13 mouse cellular contexts compared by ENCODE assay signal in genomic region chr4:128755900-128756299, GRCm38 (mm10). TPM values are rescaled to one million over a fixed set of nuclear protein-coding genes. Genes with fewer than 3 reads are reported as not detected.
DNase-seq lines count a peak whose midpoint lies in the region; ATAC-seq lines count a peak whose summit lies in the region.
"Had no signal": no experiment of that assay in that cellular context is flagged by ENCODE, and none has a peak within 500 bp of the region (broad histone marks: within the 10 kb centered on the region; RNA-seq: fewer than 3 reads in every experiment).

No protein-coding gene starts in this region.

- no peak overlapping the region for H3K9ac ChIP-seq in intestine, embryonic 14.5 days (ENCODE audit: low read length)
- H3K9ac ChIP-seq in intestine, embryonic 16.5 days (ENCODE audit: low read depth, low read length), result no peak overlapping the region
- H3K9ac ChIP-seq in hindbrain, embryonic 12.5 days, result no peak overlapping the region
- H3K9ac ChIP-seq in midbrain, embryonic 14.5 days (replicated peaks; ENCODE audit: low read length), result no peak overlapping the region
- H3K9ac ChIP-seq: heart, embryonic 12.5 days; liver, embryonic 15.5 days had no signal

- H3K4me3 ChIP-seq in intestine, embryonic 14.5 days (ENCODE audit: low read depth, low read length), result no peak overlapping the region
- H3K4me3 ChIP-seq in intestine, embryonic 16.5 days (ENCODE audit: low read length), result no peak overlapping the region
- H3K4me3 ChIP-seq in forebrain, embryonic 10.5 days, result no peak overlapping the region
- no peak overlapping the region for H3K4me3 ChIP-seq in hindbrain, embryonic 12.5 days
- no peak overlapping the region for H3K4me3 ChIP-seq in midbrain, embryonic 14.5 days (replicated peaks; ENCODE audit: low read depth, low read length)
- H3K4me3 ChIP-seq: heart, embryonic 12.5 days; left cerebral cortex, adult 2 months; liver, embryonic 15.5 days had no signal

- H3K36me3 ChIP-seq in intestine, embryonic 14.5 days (ENCODE audit: control insufficient read depth, insufficient read depth, low read length), result peaks cover 41% of the 10 kb centered on the region
- H3K36me3 ChIP-seq in intestine, embryonic 16.5 days (ENCODE audit: control insufficient read depth, insufficient read depth, low read length), result peaks cover 23% of the 10 kb centered on the region
- H3K36me3 ChIP-seq in forebrain, embryonic 10.5 days (replicated peaks), result peaks cover 51% of the 10 kb centered on the region
- H3K36me3 ChIP-seq in hindbrain, embryonic 12.5 days, result peaks cover 36% of the 10 kb centered on the region
- H3K36me3 ChIP-seq in midbrain, embryonic 14.5 days (ENCODE audit: control insufficient read depth, insufficient read depth, low read length), result peaks cover 43% of the 10 kb centered on the region

- no peak overlapping the region for H3K27ac ChIP-seq in intestine, embryonic 14.5 days (ENCODE audit: low read depth)
- H3K27ac ChIP-seq in intestine, embryonic 16.5 days (ENCODE audit: low read length), result no peak overlapping the region
- H3K27ac ChIP-seq in forebrain, embryonic 10.5 days, result peak overlapping the region; percentile 56; the same call in 1 of the 2 replicates
- H3K27ac ChIP-seq in hindbrain, embryonic 12.5 days, result peak overlapping the region; percentile 41; the same call in 1 of the 2 replicates
- peak overlapping the region; percentile 53 for H3K27ac ChIP-seq in midbrain, embryonic 14.5 days (replicated peaks; ENCODE audit: low read depth, low read length)
- H3K27ac ChIP-seq: kidney, postnatal 0 days; left cerebral cortex, adult 2 months; liver, embryonic 15.5 days; stomach, postnatal 0 days had no signal

- no peak overlapping the region for H3K4me2 ChIP-seq in intestine, embryonic 14.5 days (ENCODE audit: low read length)
- no peak overlapping the region for H3K4me2 ChIP-seq in intestine, embryonic 16.5 days (ENCODE audit: low read depth, low read length)
- no peak overlapping the region for H3K4me2 ChIP-seq in hindbrain, embryonic 12.5 days (replicated peaks)
- no peak overlapping the region for H3K4me2 ChIP-seq in midbrain, embryonic 14.5 days (ENCODE audit: low read length)
- H3K4me2 ChIP-seq: heart, embryonic 12.5 days; liver, embryonic 15.5 days had no signal

- DNase-seq in intestine, embryonic 14.5 days (ENCODE audit: low spot score), result no peak
- DNase-seq in forebrain, embryonic 10.5 days (ENCODE audit: extremely low spot score, low spot score), result no peak
- no peak for DNase-seq in midbrain, embryonic 14.5 days
- DNase-seq in gastrocnemius, adult 18-20 months (ENCODE audit: low spot score), result no peak
- no peak for DNase-seq in frontal cortex, postnatal 14 days (ENCODE audit: low spot score in 2 of 2)

- no peaks in the 10 kb centered on the region for H3K4me1 ChIP-seq in intestine, embryonic 14.5 days (replicated peaks; ENCODE audit: control insufficient read depth, insufficient read depth, low read length)
- peaks cover 3% of the 10 kb centered on the region; the same call in 1 of the 2 replicates for H3K4me1 ChIP-seq in intestine, embryonic 16.5 days (ENCODE audit: control insufficient read depth, insufficient read depth, low read length)
- peaks cover 22% of the 10 kb centered on the region for H3K4me1 ChIP-seq in forebrain, embryonic 10.5 days
- H3K4me1 ChIP-seq in hindbrain, embryonic 12.5 days, result 0 out of 2 replicates have a peak, but pooled peaks cover 3% of the 10 kb centered on the region
- H3K4me1 ChIP-seq in midbrain, embryonic 14.5 days (ENCODE audit: control insufficient read depth, insufficient read depth, low read length), result no peaks in the 10 kb centered on the region

- no peaks in the 10 kb centered on the region for H3K9me3 ChIP-seq in intestine, embryonic 14.5 days (ENCODE audit: control insufficient read depth, low read length)
- no peaks in the 10 kb centered on the region for H3K9me3 ChIP-seq in intestine, embryonic 16.5 days (ENCODE audit: control insufficient read depth, low read length)
- H3K9me3 ChIP-seq in forebrain, embryonic 10.5 days, result no peaks in the 10 kb centered on the region
- H3K9me3 ChIP-seq in hindbrain, embryonic 12.5 days (replicated peaks), result no peaks in the 10 kb centered on the region
- no peaks in the 10 kb centered on the region for H3K9me3 ChIP-seq in midbrain, embryonic 14.5 days (ENCODE audit: control insufficient read depth, low read length)
- H3K9me3 ChIP-seq: heart, embryonic 12.5 days; liver, embryonic 15.5 days had no signal

- H3K27me3 ChIP-seq in intestine, embryonic 14.5 days (replicated peaks; ENCODE audit: control insufficient read depth, insufficient read depth, low read length), result no peaks in the 10 kb centered on the region
- no peaks in the 10 kb centered on the region for H3K27me3 ChIP-seq in intestine, embryonic 16.5 days (replicated peaks; ENCODE audit: control insufficient read depth, insufficient read depth, low read length)
- no peaks in the 10 kb centered on the region for H3K27me3 ChIP-seq in forebrain, embryonic 10.5 days (ENCODE audit: poor library complexity, severe bottlenecking)
- no peaks in the 10 kb centered on the region for H3K27me3 ChIP-seq in hindbrain, embryonic 12.5 days
- H3K27me3 ChIP-seq in midbrain, embryonic 14.5 days (ENCODE audit: control insufficient read depth, insufficient read depth, low read length), result no peaks in the 10 kb centered on the region
- H3K27me3 ChIP-seq: heart, embryonic 12.5 days; liver, embryonic 15.5 days had no signal

- WGBS in intestine, embryonic 14.5 days, result 76% methylated on average over 7 of the region's 7 CpGs
- WGBS in intestine, embryonic 16.5 days, result 73% methylated on average over 7 of the region's 7 CpGs
- WGBS in forebrain, embryonic 10.5 days, result 84% methylated on average over 7 of the region's 7 CpGs
- 78% methylated on average over 7 of the region's 7 CpGs for WGBS in hindbrain, embryonic 12.5 days
- WGBS in midbrain, embryonic 14.5 days, result 75% methylated on average over 7 of the region's 7 CpGs

- ATAC-seq in intestine, embryonic 14.5 days (replicated peaks; ENCODE audit: low FRiP score, low TSS enrichment, low read depth), result 0 out of 2 replicates have a peak, but pooled peaks have one; percentile 7
- ATAC-seq in intestine, embryonic 16.5 days, result no peak
- ATAC-seq in hindbrain, embryonic 12.5 days (ENCODE audit: low FRiP score), result peak; percentile 33; the same call in 1 of the 2 replicates
- no peak for ATAC-seq in midbrain, embryonic 14.5 days (ENCODE audit: low FRiP score, low TSS enrichment)
- ATAC-seq in CD4-positive, CD25-positive, alpha-beta regulatory T cell, adult 4 months, result no peak

RNA-seq across cellular contexts. Expression of gene A3galt2, which starts 0.7 kb away (rescaled TPM):
- 0.16 and 0.35 TPM in 2 replicates for polyA plus RNA-seq in intestine, embryonic 14.5 days (2014; fragmentation: Nextera tagmentation; extraction: Ambion mirVana)
- polyA plus RNA-seq in intestine, embryonic 16.5 days (2015; fragmentation: Nextera tagmentation; extraction: Ambion mirVana), result 0.07 and 0.09 TPM in 2 replicates
- polyA plus RNA-seq in forebrain, embryonic 10.5 days (2016; fragmentation: Nextera tagmentation; extraction: Ambion mirVana), result 0.07 and 0.17 TPM in 2 replicates
- 0.50 and 0.79 TPM in 2 replicates for polyA plus RNA-seq in hindbrain, embryonic 12.5 days (2016; fragmentation: Nextera tagmentation; extraction: Ambion mirVana)
- 0.47 and 0.74 TPM in 2 replicates for polyA plus RNA-seq in midbrain, embryonic 14.5 days (2014; fragmentation: Nextera tagmentation; extraction: Ambion mirVana)
- total RNA-seq in gastrocnemius, adult 18-20 months (2021), result not detected
- under 1 TPM; 0.18 to 0.22 TPM for polyA plus RNA-seq in CD4-positive, CD25-positive, alpha-beta regulatory T cell, adult 4 months (2017; shearing (Covaris generic))
- polyA plus RNA-seq: liver, embryonic 15.5 days; stomach, postnatal 0 days had no signal

RNA-seq across cellular contexts. Expression of gene Zfp362, which starts 49.9 kb away (rescaled TPM):
- polyA plus RNA-seq in intestine, embryonic 14.5 days (2014; fragmentation: Nextera tagmentation; extraction: Ambion mirVana), result 30.5 and 31.3 TPM in 2 replicates
- 20.1 and 20.3 TPM in 2 replicates for polyA plus RNA-seq in intestine, embryonic 16.5 days (2015; fragmentation: Nextera tagmentation; extraction: Ambion mirVana)
- polyA plus RNA-seq in forebrain, embryonic 10.5 days (2016; fragmentation: Nextera tagmentation; extraction: Ambion mirVana), result 37.1 and 37.3 TPM in 2 replicates
- 44.3 and 44.7 TPM in 2 replicates for polyA plus RNA-seq in hindbrain, embryonic 12.5 days (2016; fragmentation: Nextera tagmentation; extraction: Ambion mirVana)
- 28.3 and 35.7 TPM in 2 replicates for polyA plus RNA-seq in midbrain, embryonic 14.5 days (2014; fragmentation: Nextera tagmentation; extraction: Ambion mirVana)
- total RNA-seq in gastrocnemius, adult 18-20 months (2021), result 1 to 10 TPM; 9.7 TPM
- 1 to 10 TPM; 8.3 to 8.4 TPM for polyA plus RNA-seq in CD4-positive, CD25-positive, alpha-beta regulatory T cell, adult 4 months (2017; shearing (Covaris generic))

Comparison
In these comparisons a context has a peak if more than half of its experiments do, and no peak if none do; other contexts are left out.
1. ATAC-seq: peak in intestine, embryonic 14.5 days (single experiment) and hindbrain, embryonic 12.5 days (single experiment); none in intestine, embryonic 16.5 days (single experiment), midbrain, embryonic 14.5 days (single experiment) and CD4-positive, CD25-positive, alpha-beta regulatory T cell, adult 4 months (single experiment).
2. H3K27ac ChIP-seq: peak in forebrain, embryonic 10.5 days (single experiment), hindbrain, embryonic 12.5 days (single experiment) and midbrain, embryonic 14.5 days (single experiment); none in intestine, embryonic 14.5 days (single experiment) and intestine, embryonic 16.5 days (single experiment).